Mouse (Mus musculus): ENCODE data around the gene Dmrt2.

Dmrt2 gene

GRCm38 (mm10) chr19:25672101-25672950 is at the start of gene Dmrt2:
TSS of gene Dmrt2 (plus strand) at chr19:25672411.
- peaks cover 10% of the 10 kb centered on the region for H3K9me3 ChIP-seq (ENCODE audit: low read length)
- peaks cover 93% of the 10 kb centered on the region for H3K27me3 ChIP-seq (ENCODE audit: insufficient read depth, low read length)
- peaks cover 21% of the 10 kb centered on the region for H3K4me1 ChIP-seq (replicated peaks; ENCODE audit: low read depth, low read length)
- no peaks in the 10 kb centered on the region for H3K36me3 ChIP-seq (ENCODE audit: insufficient read depth, low read length)
- TF ChIP-seq POU5F1 (IDR thresholded peaks at IDR 0.05; ENCODE audit: borderline replicate concordance, low read length) (no peak), NANOG (IDR thresholded peaks at IDR 0.05; ENCODE audit: borderline replicate concordance, low read length) (no peak), CTCF (conservative IDR thresholded peaks at IDR 0.05; ENCODE audit: low read length) (no peak)
- peak within 1 kb of the TSS; percentile 76 for H3K4me3 ChIP-seq (replicated peaks; ENCODE audit: low read length)

- Histone ChIP-seq H3K4me1 (replicated peaks; ENCODE audit: low read depth, low read length) (no peaks in the 10 kb centered on the region), H3K4me3 (replicated peaks; ENCODE audit: low read length) (no peak overlapping the region), H3K27me3 (ENCODE audit: insufficient read depth, low read length) (peaks cover 39% of the 10 kb centered on the region), H3K9me3 (ENCODE audit: low read length) (no peaks in the 10 kb centered on the region), H3K36me3 (ENCODE audit: insufficient read depth, low read length) (no peaks in the 10 kb centered on the region)
- TF ChIP-seq CTCF (conservative IDR thresholded peaks at IDR 0.05; ENCODE audit: low read length) (peak; percentile 96), NANOG (IDR thresholded peaks at IDR 0.05; ENCODE audit: borderline replicate concordance, low read length) (no peak)
Measured at GRCm38 (mm10) chr19:25628490-25628889, 43.7 kb upstream of the Dmrt2 start.

GRCm38 (mm10) chr19:25635119-25635518 is 37.1 kb upstream of the Dmrt2 start:
- TF ChIP-seq POU5F1 (IDR thresholded peaks at IDR 0.05; ENCODE audit: borderline replicate concordance, low read length) (no peak), NANOG (IDR thresholded peaks at IDR 0.05; ENCODE audit: borderline replicate concordance, low read length) (no peak), CTCF (conservative IDR thresholded peaks at IDR 0.05; ENCODE audit: low read length) (no peak)
- H3K4me1 ChIP-seq (replicated peaks; ENCODE audit: low read depth, low read length), result no peaks in the 10 kb centered on the region
- H3K9me3 ChIP-seq (ENCODE audit: low read length), result no peaks in the 10 kb centered on the region
- H3K36me3 ChIP-seq (ENCODE audit: insufficient read depth, low read length), result no peaks in the 10 kb centered on the region
- peaks cover 4% of the 10 kb centered on the region; the same call in 1 of the 2 replicates for H3K27me3 ChIP-seq (ENCODE audit: insufficient read depth, low read length)
- no peak overlapping the region for H3K4me3 ChIP-seq (replicated peaks; ENCODE audit: low read length)

- H3K4me3 ChIP-seq (replicated peaks; ENCODE audit: low read length), result no peak overlapping the region
- H3K36me3 ChIP-seq (ENCODE audit: insufficient read depth, low read length), result no peaks in the 10 kb centered on the region
- H3K27me3 ChIP-seq (ENCODE audit: insufficient read depth, low read length), result 0 out of 2 replicates have a peak, but pooled peaks cover 2% of the 10 kb centered on the region
- H3K4me1 ChIP-seq (replicated peaks; ENCODE audit: low read depth, low read length), result no peaks in the 10 kb centered on the region
- TF ChIP-seq NANOG (IDR thresholded peaks at IDR 0.05; ENCODE audit: borderline replicate concordance, low read length) (no peak), CTCF (conservative IDR thresholded peaks at IDR 0.05; ENCODE audit: low read length) (peak; percentile 87)
- no peaks in the 10 kb centered on the region for H3K9me3 ChIP-seq (ENCODE audit: low read length)
Measured at GRCm38 (mm10) chr19:25635622-25636244, 36.5 kb upstream of the Dmrt2 start.

GRCm38 (mm10) chr19:25638766-25639361 is 33.3 kb upstream of the Dmrt2 start:
- peaks cover 5% of the 10 kb centered on the region for H3K9me3 ChIP-seq (ENCODE audit: low read length)
- TF ChIP-seq NANOG (IDR thresholded peaks at IDR 0.05; ENCODE audit: borderline replicate concordance, low read length) (no peak), POU5F1 (IDR thresholded peaks at IDR 0.05; ENCODE audit: borderline replicate concordance, low read length) (no peak), CTCF (conservative IDR thresholded peaks at IDR 0.05; ENCODE audit: low read length) (no peak)
- no peaks in the 10 kb centered on the region for H3K36me3 ChIP-seq (ENCODE audit: insufficient read depth, low read length)
- H3K27me3 ChIP-seq (ENCODE audit: insufficient read depth, low read length), result 0 out of 2 replicates have a peak, but pooled peaks cover 2% of the 10 kb centered on the region
- no peak overlapping the region for H3K4me3 ChIP-seq (replicated peaks; ENCODE audit: low read length)
- no peaks in the 10 kb centered on the region for H3K4me1 ChIP-seq (replicated peaks; ENCODE audit: low read depth, low read length)

- peaks cover 13% of the 10 kb centered on the region for H3K9me3 ChIP-seq (ENCODE audit: low read length)
- H3K27me3 ChIP-seq (ENCODE audit: insufficient read depth, low read length), result peaks cover 4% of the 10 kb centered on the region; the same call in 1 of the 2 replicates
- no peak for TF ChIP-seq NANOG (IDR thresholded peaks at IDR 0.05; ENCODE audit: borderline replicate concordance, low read length)
- TF ChIP-seq POU5F1 (IDR thresholded peaks at IDR 0.05; ENCODE audit: borderline replicate concordance, low read length), result no peak
- no peak for TF ChIP-seq CTCF (conservative IDR thresholded peaks at IDR 0.05; ENCODE audit: low read length)
- H3K4me3 ChIP-seq (replicated peaks; ENCODE audit: low read length), result no peak overlapping the region
- no peaks in the 10 kb centered on the region for H3K36me3 ChIP-seq (ENCODE audit: insufficient read depth, low read length)
- peaks cover 2% of the 10 kb centered on the region; the same call in 1 of the 2 replicates for H3K4me1 ChIP-seq (replicated peaks; ENCODE audit: low read depth, low read length)
Measured at GRCm38 (mm10) chr19:25641786-25642185, 30.4 kb upstream of the Dmrt2 start.

- no peaks in the 10 kb centered on the region for H3K36me3 ChIP-seq (ENCODE audit: insufficient read depth, low read length)
Measured at GRCm38 (mm10) chr19:25647136-25647535, 25.1 kb upstream of the Dmrt2 start.

GRCm38 (mm10) chr19:25648701-25649100 is 23.5 kb upstream of the Dmrt2 start:
- Histone ChIP-seq H3K4me3 (replicated peaks; ENCODE audit: low read length) (no peak overlapping the region), H3K9me3 (ENCODE audit: low read length) (peaks cover 8% of the 10 kb centered on the region; the same call in 1 of the 2 replicates), H3K36me3 (ENCODE audit: insufficient read depth, low read length) (no peaks in the 10 kb centered on the region), H3K4me1 (replicated peaks; ENCODE audit: low read depth, low read length) (peaks cover 6% of the 10 kb centered on the region; the same call in 1 of the 2 replicates), H3K27me3 (ENCODE audit: insufficient read depth, low read length) (peaks cover 14% of the 10 kb centered on the region; the same call in 1 of the 2 replicates)
- TF ChIP-seq CTCF (conservative IDR thresholded peaks at IDR 0.05; ENCODE audit: low read length) (no peak), NANOG (IDR thresholded peaks at IDR 0.05; ENCODE audit: borderline replicate concordance, low read length) (no peak), POU5F1 (IDR thresholded peaks at IDR 0.05; ENCODE audit: borderline replicate concordance, low read length) (no peak)

More at GRCm38 (mm10) chr19:25647136-25647535, 25.1 kb upstream of the Dmrt2 start:
- H3K4me3 ChIP-seq (replicated peaks; ENCODE audit: low read length), result no peak overlapping the region
- H3K4me1 ChIP-seq (replicated peaks; ENCODE audit: low read depth, low read length), result peaks cover 6% of the 10 kb centered on the region; the same call in 1 of the 2 replicates
- TF ChIP-seq CTCF (conservative IDR thresholded peaks at IDR 0.05; ENCODE audit: low read length) (no peak), POU5F1 (IDR thresholded peaks at IDR 0.05; ENCODE audit: borderline replicate concordance, low read length) (no peak), NANOG (IDR thresholded peaks at IDR 0.05; ENCODE audit: borderline replicate concordance, low read length) (no peak)
- peaks cover 11% of the 10 kb centered on the region; the same call in 1 of the 2 replicates for H3K27me3 ChIP-seq (ENCODE audit: insufficient read depth, low read length)
- peaks cover 13% of the 10 kb centered on the region for H3K9me3 ChIP-seq (ENCODE audit: low read length)
